Mouse (Mus musculus): Measurements from ENCODE around the gene Map3k21. TPM values are rescaled to one million over a fixed set of nuclear protein-coding genes. Genes with fewer than 3 reads are reported as not detected.

Map3k21 gene
- polyA plus RNA-seq, 1 experiment = not detected

- H3K4me3 ChIP-seq (replicated peaks) = no peak overlapping the region
- H3K4me1 ChIP-seq (ENCODE audit: control insufficient read depth) = no peaks in the 10 kb centered on the region
- H3K36me3 ChIP-seq (ENCODE audit: control insufficient read depth) = no peaks in the 10 kb centered on the region
- TF ChIP-seq GATA1 (IDR thresholded peaks at IDR 0.05; ENCODE audit: low read length) (no peak), TAL1 (IDR thresholded peaks at IDR 0.05; ENCODE audit: low read length) (no peak)
- H3K9me3 ChIP-seq (ENCODE audit: control insufficient read depth, low read length) = no peaks in the 10 kb centered on the region
- no peaks in the 10 kb centered on the region for H3K27me3 ChIP-seq (ENCODE audit: control insufficient read depth)
Measured at GRCm38 (mm10) chr8:125956796-125957195, 46.5 kb downstream of the Map3k21 start.

- Histone ChIP-seq H3K27me3 (ENCODE audit: control insufficient read depth) (no peaks in the 10 kb centered on the region), H3K36me3 (ENCODE audit: control insufficient read depth) (no peaks in the 10 kb centered on the region), H3K4me1 (ENCODE audit: control insufficient read depth) (no peaks in the 10 kb centered on the region), H3K9me3 (ENCODE audit: control insufficient read depth, low read length) (no peaks in the 10 kb centered on the region), H3K4me3 (replicated peaks) (no peak overlapping the region)
- TF ChIP-seq TAL1 (IDR thresholded peaks at IDR 0.05; ENCODE audit: low read length) (no peak), GATA1 (IDR thresholded peaks at IDR 0.05; ENCODE audit: low read length) (no peak)
Measured at GRCm38 (mm10) chr8:125957226-125957993, 47.2 kb downstream of the Map3k21 start.

GRCm38 (mm10) chr8:125957994-125958368 lies 47.7 kb downstream of the Map3k21 start:
- Histone ChIP-seq H3K27me3 (ENCODE audit: control insufficient read depth) (no peaks in the 10 kb centered on the region), H3K4me3 (replicated peaks) (no peak overlapping the region), H3K4me1 (ENCODE audit: control insufficient read depth) (no peaks in the 10 kb centered on the region), H3K9me3 (ENCODE audit: control insufficient read depth, low read length) (no peaks in the 10 kb centered on the region), H3K36me3 (ENCODE audit: control insufficient read depth) (no peaks in the 10 kb centered on the region)
- TF ChIP-seq TAL1 (IDR thresholded peaks at IDR 0.05; ENCODE audit: low read length) (no peak), GATA1 (IDR thresholded peaks at IDR 0.05; ENCODE audit: low read length) (no peak)

- H3K36me3 ChIP-seq (ENCODE audit: control insufficient read depth) = no peaks in the 10 kb centered on the region
- peaks cover 10% of the 10 kb centered on the region for H3K27me3 ChIP-seq (ENCODE audit: control insufficient read depth)
- no peaks in the 10 kb centered on the region for H3K9me3 ChIP-seq (ENCODE audit: control insufficient read depth, low read length)
- H3K4me3 ChIP-seq (replicated peaks) = no peak overlapping the region
- TF ChIP-seq GATA1 (IDR thresholded peaks at IDR 0.05; ENCODE audit: low read length) (no peak), TAL1 (IDR thresholded peaks at IDR 0.05; ENCODE audit: low read length) (no peak)
- no peaks in the 10 kb centered on the region for H3K4me1 ChIP-seq (ENCODE audit: control insufficient read depth)
Measured at GRCm38 (mm10) chr8:125959363-125959771, 49.1 kb downstream of the Map3k21 start.

- Histone ChIP-seq H3K9me3 (ENCODE audit: control insufficient read depth, low read length) (no peaks in the 10 kb centered on the region), H3K4me1 (ENCODE audit: control insufficient read depth) (no peaks in the 10 kb centered on the region), H3K27me3 (ENCODE audit: control insufficient read depth) (peaks cover 13% of the 10 kb centered on the region), H3K36me3 (ENCODE audit: control insufficient read depth) (no peaks in the 10 kb centered on the region), H3K4me3 (replicated peaks) (no peak overlapping the region)
- TF ChIP-seq TAL1 (IDR thresholded peaks at IDR 0.05; ENCODE audit: low read length) (no peak), GATA1 (IDR thresholded peaks at IDR 0.05; ENCODE audit: low read length) (no peak)
Measured at GRCm38 (mm10) chr8:125960037-125960436, 49.8 kb downstream of the Map3k21 start.

- no peaks in the 10 kb centered on the region for H3K4me1 ChIP-seq (ENCODE audit: control insufficient read depth)
- H3K9me3 ChIP-seq (ENCODE audit: control insufficient read depth, low read length) = no peaks in the 10 kb centered on the region
- H3K27me3 ChIP-seq (ENCODE audit: control insufficient read depth) = peaks cover 13% of the 10 kb centered on the region
- TF ChIP-seq GATA1 (IDR thresholded peaks at IDR 0.05; ENCODE audit: low read length) (no peak), TAL1 (IDR thresholded peaks at IDR 0.05; ENCODE audit: low read length) (no peak)
- H3K4me3 ChIP-seq (replicated peaks) = no peak overlapping the region
- H3K36me3 ChIP-seq (ENCODE audit: control insufficient read depth) = no peaks in the 10 kb centered on the region
Measured at GRCm38 (mm10) chr8:125961790-125962189, 51.5 kb downstream of the Map3k21 start.

GRCm38 (mm10) chr8:125963807-125964211 lies 53.6 kb downstream of the Map3k21 start:
- TF ChIP-seq GATA1 (IDR thresholded peaks at IDR 0.05; ENCODE audit: low read length) = no peak
- TF ChIP-seq TAL1 (IDR thresholded peaks at IDR 0.05; ENCODE audit: low read length) = no peak
- Histone ChIP-seq H3K4me3 (replicated peaks) (no peak overlapping the region), H3K9me3 (ENCODE audit: control insufficient read depth, low read length) (no peaks in the 10 kb centered on the region), H3K4me1 (ENCODE audit: control insufficient read depth) (no peaks in the 10 kb centered on the region), H3K27me3 (ENCODE audit: control insufficient read depth) (peaks cover 13% of the 10 kb centered on the region), H3K36me3 (ENCODE audit: control insufficient read depth) (no peaks in the 10 kb centered on the region)

- H3K36me3 ChIP-seq (ENCODE audit: control insufficient read depth) = no peaks in the 10 kb centered on the region
- no peaks in the 10 kb centered on the region for H3K27me3 ChIP-seq (ENCODE audit: control insufficient read depth)
- H3K4me1 ChIP-seq (ENCODE audit: control insufficient read depth) = no peaks in the 10 kb centered on the region
- no peak overlapping the region for H3K4me3 ChIP-seq (replicated peaks)
- TF ChIP-seq TAL1 (IDR thresholded peaks at IDR 0.05; ENCODE audit: low read length) (no peak), GATA1 (IDR thresholded peaks at IDR 0.05; ENCODE audit: low read length) (no peak)
- no peaks in the 10 kb centered on the region for H3K9me3 ChIP-seq (ENCODE audit: control insufficient read depth, low read length)
Measured at GRCm38 (mm10) chr8:125971336-125971735, 61.1 kb downstream of the Map3k21 start.

- Histone ChIP-seq H3K9me3 (ENCODE audit: control insufficient read depth, low read length) (no peaks in the 10 kb centered on the region), H3K4me3 (replicated peaks) (no peak overlapping the region), H3K27me3 (ENCODE audit: control insufficient read depth) (no peaks in the 10 kb centered on the region), H3K4me1 (ENCODE audit: control insufficient read depth) (no peaks in the 10 kb centered on the region), H3K36me3 (ENCODE audit: control insufficient read depth) (no peaks in the 10 kb centered on the region)
- TF ChIP-seq GATA1 (IDR thresholded peaks at IDR 0.05; ENCODE audit: low read length) (no peak), TAL1 (IDR thresholded peaks at IDR 0.05; ENCODE audit: low read length) (no peak)
Measured at GRCm38 (mm10) chr8:125975981-125976380, 65.7 kb downstream of the Map3k21 start.

Data from erythroblast, embryonic 14.5 days (primary cell).